11 mouse cellular contexts compared by ENCODE assay signal in the genomic region with DNA sequence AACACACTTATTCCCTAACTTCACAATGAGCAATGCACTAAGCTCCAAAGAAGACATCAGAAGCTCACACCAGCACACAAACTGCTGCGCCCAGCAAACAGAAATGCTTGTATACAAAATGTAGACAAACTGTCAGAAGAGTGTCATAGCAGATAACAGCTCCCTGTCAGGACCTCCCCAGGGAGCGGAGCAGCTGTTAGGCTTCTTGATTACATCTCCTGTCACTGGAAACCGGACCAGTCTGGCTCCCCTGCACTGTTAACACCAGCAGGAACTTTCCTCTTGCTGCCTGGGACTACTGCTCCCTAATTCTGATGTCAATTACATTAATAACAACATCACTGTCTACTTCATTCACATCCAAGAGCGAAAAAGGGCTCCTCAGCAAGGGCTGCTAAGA. TPM values are rescaled to one million over a fixed set of nuclear protein-coding genes. Genes with fewer than 3 reads are reported as not detected.
DNase-seq lines count a peak whose midpoint lies in the region; ATAC-seq and TF ChIP-seq lines count a peak whose summit lies in the region.
"Had no signal": no experiment of that assay in that cellular context is flagged by ENCODE, and none has a peak within 500 bp of the region (broad histone marks: within the 10 kb centered on the region; RNA-seq: fewer than 3 reads in every experiment).

No protein-coding gene starts in this region.

- H3K9me3 ChIP-seq in kidney, embryonic 15.5 days (replicated peaks): no peaks in the 10 kb centered on the region
- no peaks in the 10 kb centered on the region for H3K9me3 ChIP-seq in G1E (replicated peaks)
- H3K9me3 ChIP-seq in liver, embryonic 13.5 days (replicated peaks): no peaks in the 10 kb centered on the region
- H3K9me3 ChIP-seq: limb, embryonic 12.5 days had no signal

- H3K4me2 ChIP-seq in kidney, embryonic 15.5 days: no peak overlapping the region
- H3K4me2 ChIP-seq in liver, embryonic 13.5 days: peak overlapping the region; percentile 40
- H3K4me2 ChIP-seq: limb, embryonic 12.5 days had no signal

- 0 out of 2 replicates have a peak, but pooled peaks cover 3% of the 10 kb centered on the region for H3K4me1 ChIP-seq in kidney, embryonic 15.5 days
- H3K4me1 ChIP-seq in G1E (ENCODE audit: insufficient read depth, low read depth, low read length): peaks cover 41% of the 10 kb centered on the region
- peaks cover 36% of the 10 kb centered on the region for H3K4me1 ChIP-seq in liver, embryonic 13.5 days (replicated peaks)
- H3K4me1 ChIP-seq: limb, embryonic 12.5 days had no signal

- DNase-seq in kidney, adult 18-20 months: no peak
- DNase-seq in G1E (ENCODE audit: low spot score): peak; percentile 55
- DNase-seq in c-Kit-positive CD71-positive TER-119-positive erythroid progenitor cells, embryonic 14.5 days (ENCODE audit: low spot score): peak; percentile 63
- peak; percentile 60 for DNase-seq in liver, embryonic 13.5 days
- no peak for DNase-seq in adrenal gland, adult (ENCODE audit: inconsistent age in 2 of 2, low spot score in 1 of 2)
- no peak for DNase-seq in adrenal gland, adult 18-20 months (ENCODE audit: low spot score in 2 of 2)
- DNase-seq: thymus, postnatal 14 days had no signal

- H3K4me3 ChIP-seq in kidney, embryonic 15.5 days (replicated peaks): no peak overlapping the region
- H3K4me3 ChIP-seq in G1E (ENCODE audit: low read depth, low read length): no peak overlapping the region
- H3K4me3 ChIP-seq in liver, embryonic 13.5 days (replicated peaks): no peak overlapping the region
- H3K4me3 ChIP-seq: erythroblast, embryonic 14.5 days; limb, embryonic 12.5 days had no signal

- no peak overlapping the region for H3K27ac ChIP-seq in kidney, embryonic 15.5 days
- peak overlapping the region; percentile 66 for H3K27ac ChIP-seq in liver, embryonic 13.5 days
- H3K27ac ChIP-seq: limb, embryonic 12.5 days had no signal

- H3K36me3 ChIP-seq in kidney, embryonic 15.5 days: 0 out of 2 replicates have a peak, but pooled peaks cover 10% of the 10 kb centered on the region
- peaks cover 26% of the 10 kb centered on the region for H3K36me3 ChIP-seq in G1E (replicated peaks)
- peaks cover 1% of the 10 kb centered on the region; the same call in 1 of the 2 replicates for H3K36me3 ChIP-seq in liver, embryonic 13.5 days

- ATAC-seq in kidney, embryonic 15.5 days (replicated peaks; ENCODE audit: low FRiP score): peak; percentile 66; the same call in 1 of the 2 replicates
- peak; percentile 88 for ATAC-seq in G1E (ENCODE audit: extremely low read depth, insufficient number of reproducible peaks, low FRiP score, poor library complexity, severe bottlenecking)
- peak; percentile 96 for ATAC-seq in liver, embryonic 13.5 days (ENCODE audit: low read depth)
- ATAC-seq in CD4-positive, CD25-positive, alpha-beta regulatory T cell, adult 4 months: no peak

- WGBS in kidney, embryonic 15.5 days: 48% methylated on average over 4 of the region's 4 CpGs
- WGBS in liver, embryonic 13.5 days (ENCODE audit: insufficient replicate concordance): 23% methylated on average over 4 of the region's 4 CpGs

- H3K9ac ChIP-seq in kidney, embryonic 15.5 days: no peak overlapping the region
- peak overlapping the region; percentile 41; the same call in 1 of the 2 replicates for H3K9ac ChIP-seq in liver, embryonic 13.5 days
- H3K9ac ChIP-seq: limb, embryonic 12.5 days had no signal

- no peaks in the 10 kb centered on the region for H3K27me3 ChIP-seq in kidney, embryonic 15.5 days
- H3K27me3 ChIP-seq in G1E (ENCODE audit: insufficient read depth, low read length): no peaks in the 10 kb centered on the region
- no peaks in the 10 kb centered on the region for H3K27me3 ChIP-seq in liver, embryonic 13.5 days
- H3K27me3 ChIP-seq: limb, embryonic 12.5 days had no signal

- no peak for TF ChIP-seq CTCF in G1E (IDR thresholded peaks at IDR 0.05; ENCODE audit: low read depth, low read length)

RNA-seq across cellular contexts. Expression of a gene that starts 44.5 kb away (rescaled TPM):
- 13.6 and 14.0 TPM in 2 replicates for polyA plus RNA-seq in kidney, embryonic 15.5 days (2015; fragmentation: Nextera tagmentation; extraction: Ambion mirVana)
- total RNA-seq in G1E (2014; fragmentation: Nextera tagmentation) (41.8 and 55.3 TPM in 2 replicates), G1E (2017) (23.9 and 28.6 TPM in 2 replicates)
- polyA plus RNA-seq in G1E (2012): 2.2 and 2.9 TPM in 2 replicates
- polyA plus RNA-seq in liver, embryonic 13.5 days (2015; fragmentation: Nextera tagmentation; extraction: Ambion mirVana): 4.4 and 6.2 TPM in 2 replicates
- polyA plus RNA-seq in CD4-positive, CD25-positive, alpha-beta regulatory T cell, adult 4 months (2017; shearing (Covaris generic)): 10 to 100 TPM; 12.0 to 12.1 TPM
- total RNA-seq in adrenal gland, adult 18-20 months (2021): 10 to 100 TPM; 12.9 to 19.8 TPM
- polyA plus RNA-seq: erythroblast, embryonic 14.5 days had no signal

Comparison
In these comparisons a context has a peak if more than half of its experiments do, and no peak if none do; other contexts are left out.
1. DNase-seq: peak in G1E (single experiment), c-Kit-positive CD71-positive TER-119-positive erythroid progenitor cells, embryonic 14.5 days (single experiment) and liver, embryonic 13.5 days (single experiment); none in kidney, adult 18-20 months (single experiment), adrenal gland, adult (0 of 2) and adrenal gland, adult 18-20 months (0 of 2).